Mouse (Mus musculus) left cerebral cortex, adult 8-10 months (tissue): Measurements from ENCODE around the gene Ttc7b. TPM values are rescaled to one million over a fixed set of nuclear protein-coding genes. Genes with fewer than 3 reads are reported as not detected.

ENCODE experiments used
- DNase-seq, 2 experiments: peaks; one replicate each; pipeline ENCODE4 v3.0.0; 2022; ENCODE audit warnings: low spot score in 2 of 2
- total RNA-seq, 4 experiments: library from RNA; stranded (reverse); gene quantifications; 2 replicates each; pipeline ENCODE4 v1.2.4; 2022

The Ttc7b gene
- total RNA-seq, 4 experiments from 2014 or later = 197 to 225 (median 213) TPM

- DNase-seq = no peak
These were observed 100.4 kb downstream of the Ttc7b start for GRCm38 (mm10) chr12:100419946-100420874.

- DNase-seq = no peak
These were observed 104.8 kb downstream of the Ttc7b start for GRCm38 (mm10) chr12:100415802-100416201.

GRCm38 (mm10) chr12:100414717-100415398 lies 105.8 kb downstream of the Ttc7b start:
- no peak for DNase-seq

GRCm38 (mm10) chr12:100408714-100409113 lies 111.9 kb downstream of the Ttc7b start:
- no peak for DNase-seq

- no peak for DNase-seq
These were observed 112.5 kb downstream of the Ttc7b start for GRCm38 (mm10) chr12:100408143-100408542.

GRCm38 (mm10) chr12:100407371-100407770 lies 113.3 kb downstream of the Ttc7b start:
- DNase-seq = no peak

- DNase-seq = no peak
These were observed 114.5 kb downstream of the Ttc7b start for GRCm38 (mm10) chr12:100406094-100406493.

GRCm38 (mm10) chr12:100405512-100406030 lies 115.1 kb downstream of the Ttc7b start:
- DNase-seq = no peak

- no peak for DNase-seq
These were observed 116.2 kb downstream of the Ttc7b start for GRCm38 (mm10) chr12:100404430-100404829.

GRCm38 (mm10) chr12:100403005-100403324 lies 117.7 kb downstream of the Ttc7b start:
- DNase-seq = no peak

GRCm38 (mm10) chr12:100402296-100403004 lies 118.2 kb downstream of the Ttc7b start:
- no peak for DNase-seq

GRCm38 (mm10) chr12:100400119-100400518 lies 120.5 kb downstream of the Ttc7b start:
- no peak for DNase-seq

- DNase-seq = no peak
These were observed 121.4 kb downstream of the Ttc7b start for GRCm38 (mm10) chr12:100399126-100399727.

GRCm38 (mm10) chr12:100398268-100398943 lies 122.2 kb downstream of the Ttc7b start:
- no peak for DNase-seq

- no peak for DNase-seq
These were observed 123.0 kb downstream of the Ttc7b start for GRCm38 (mm10) chr12:100397432-100398146.

- DNase-seq = no peak
These were observed 123.8 kb downstream of the Ttc7b start for GRCm38 (mm10) chr12:100396806-100397205.

GRCm38 (mm10) chr12:100393532-100393931 lies 127.1 kb downstream of the Ttc7b start:
- no peak for DNase-seq

GRCm38 (mm10) chr12:100393109-100393508 lies 127.5 kb downstream of the Ttc7b start:
- DNase-seq = no peak

- DNase-seq = no peak
These were observed 128.2 kb downstream of the Ttc7b start for GRCm38 (mm10) chr12:100392466-100392865.

GRCm38 (mm10) chr12:100391890-100392289 lies 128.7 kb downstream of the Ttc7b start:
- no peak for DNase-seq
